Mouse (Mus musculus) 3134 (cell line): Measurements from ENCODE around the gene Ddx52.
A peak's percentile ranks its signal among the peaks of the same experiment; 100 is the strongest.

Experiments
- DNase-seq: peaks from one replicate; pipeline ENCODE4 v3.0.0-alpha.2; 2011; ENCODE audit warnings: low spot score; ENCODE audit not compliant: insufficient read length; ENCODE audit errors: extremely low read depth

Gene Ddx52

GRCm38 (mm10) chr11:83941950-83942840 is at the start of gene Ddx52:
TSS of gene Ddx52 (plus strand) at chr11:83942062.
- peak; percentile 86 for DNase-seq

- no peak for DNase-seq
Measured at GRCm38 (mm10) chr11:83893325-83893724, 48.5 kb upstream of the Ddx52 start.

GRCm38 (mm10) chr11:83896430-83897410 is 45.1 kb upstream of the Ddx52 start:
- DNase-seq, result no peak

- DNase-seq, result no peak
Measured at GRCm38 (mm10) chr11:83897569-83897968, 44.3 kb upstream of the Ddx52 start.

GRCm38 (mm10) chr11:83902812-83903211 is 39.0 kb upstream of the Ddx52 start:
- no peak for DNase-seq

GRCm38 (mm10) chr11:83905756-83906155 is 36.1 kb upstream of the Ddx52 start:
- DNase-seq, result no peak

GRCm38 (mm10) chr11:83908376-83908775 is 33.5 kb upstream of the Ddx52 start:
- DNase-seq, result no peak

GRCm38 (mm10) chr11:83913824-83914311 is 28.0 kb upstream of the Ddx52 start:
- DNase-seq, result no peak

GRCm38 (mm10) chr11:83914501-83914900 is 27.4 kb upstream of the Ddx52 start:
- DNase-seq, result no peak

GRCm38 (mm10) chr11:83922600-83922999 is 19.3 kb upstream of the Ddx52 start:
- DNase-seq, result no peak

GRCm38 (mm10) chr11:83927097-83927496 is 14.8 kb upstream of the Ddx52 start:
- peak; percentile 18 for DNase-seq

GRCm38 (mm10) chr11:83932506-83933106 is 9.3 kb upstream of the Ddx52 start:
- DNase-seq, result no peak

GRCm38 (mm10) chr11:83933376-83933775 is 8.5 kb upstream of the Ddx52 start:
- no peak for DNase-seq

- peak; percentile 22 for DNase-seq
Measured at GRCm38 (mm10) chr11:83935986-83936665, 5.7 kb upstream of the Ddx52 start.

- no peak for DNase-seq
Measured at GRCm38 (mm10) chr11:83938556-83938955, 3.3 kb upstream of the Ddx52 start.

GRCm38 (mm10) chr11:83956822-83957221 is 15.0 kb downstream of the Ddx52 start:
- DNase-seq, result no peak

GRCm38 (mm10) chr11:83961983-83962382 is 20.1 kb downstream of the Ddx52 start:
- no peak for DNase-seq

GRCm38 (mm10) chr11:83963991-83964921 is 22.4 kb downstream of the Ddx52 start, which contains the start of gene Synrg:
TSS of gene Synrg (plus strand) at chr11:83964428.
- DNase-seq, result peak; percentile 89
